Mouse (Mus musculus) G1E (cell line): Measurements from ENCODE around the gene Wdr81. TPM values are rescaled to one million over a fixed set of nuclear protein-coding genes. Genes with fewer than 3 reads are reported as not detected.

Source experiments
- ATAC-seq: 2 replicates; pipeline ENCODE4 v1.8.0; 2016; ENCODE audit warnings: mild to moderate bottlenecking; ENCODE audit not compliant: insufficient number of reproducible peaks, poor library complexity, low FRiP score, severe bottlenecking; ENCODE audit errors: extremely low read depth
- DNase-seq: peaks from one replicate; pipeline ENCODE4 v3.0.0; 2012; ENCODE audit warnings: low spot score
- H3K27me3 ChIP-seq: 2 replicates; pipeline ENCODE4 v1.6.1; 2012; ENCODE audit warnings: mild to moderate bottlenecking, low read length, inconsistent platforms; ENCODE audit not compliant: insufficient read depth
- H3K36me3 ChIP-seq: replicated peaks from 2 replicates; pipeline ENCODE3; 2012; ENCODE audit warnings: mild to moderate bottlenecking, inconsistent platforms
- H3K4me1 ChIP-seq: 2 replicates; pipeline ENCODE4 v1.6.1; 2012; ENCODE audit warnings: low read depth, low read length, inconsistent platforms, mixed read lengths; ENCODE audit not compliant: insufficient read depth
- H3K4me3 ChIP-seq: 2 replicates; pipeline ENCODE4 v1.5.1; 2012; ENCODE audit warnings: low read depth, mild to moderate bottlenecking, inconsistent platforms, low read length, moderate library complexity, mixed read lengths
- H3K9me3 ChIP-seq: replicated peaks from 2 replicates; pipeline ENCODE4 v1.6.1; 2012; ENCODE audit warnings: inconsistent platforms
- CTCF ChIP-seq: IDR thresholded peaks from 2 replicates; pipeline ENCODE4 v1.5.1; 2012; ENCODE audit warnings: low read depth, low read length, inconsistent platforms, mixed read lengths
- GATA1 ChIP-seq: IDR thresholded peaks from 2 replicates; pipeline ENCODE4 v1.6.1; 2012; ENCODE audit warnings: borderline replicate concordance, low read length, inconsistent platforms, mixed read lengths
- GATA2 ChIP-seq: IDR thresholded peaks from 2 replicates; pipeline ENCODE4 v1.6.1; 2012; ENCODE audit warnings: low read depth, low read length, inconsistent platforms, borderline replicate concordance
- POLR2AphosphoS5 ChIP-seq: IDR thresholded peaks from 2 replicates; pipeline ENCODE4 v1.6.1; 2012; ENCODE audit warnings: low read depth, low read length, inconsistent platforms; ENCODE audit not compliant: insufficient replicate concordance
- TAL1 ChIP-seq: conservative IDR thresholded peaks from 2 replicates; pipeline ENCODE4 v1.6.1; 2012; ENCODE audit warnings: low read depth, low read length, inconsistent platforms, mixed read lengths
- polyA plus RNA-seq: library from polyadenylated mRNA; stranded (reverse); fragments of >175 nt; gene quantifications from 2 replicates; pipeline ENCODE4 v1.2.3, GENCODE M21; 2012
- total RNA-seq, 2 experiments: library from RNA; stranded (forward) in 1 of 2; stranded (reverse) in 1 of 2; fragments of 200-1000 nt in 1 of 2; fragments of >200 nt in 1 of 2; fragmentation: Nextera tagmentation in 1 of 2; gene quantifications; 2 replicates each; pipeline ENCODE4 v1.2.3; 2014 to 2017

The Wdr81 gene
- total and polyA plus RNA-seq, 3 experiments: 12.3 to 20.5 (median 15.0) TPM

- Histone ChIP-seq H3K4me1 (no peaks in the 10 kb centered on the region), H3K27me3 (no peaks in the 10 kb centered on the region), H3K9me3 (no peaks in the 10 kb centered on the region), H3K36me3 (peaks cover 44% of the 10 kb centered on the region), H3K4me3 (no peak overlapping the region)
- DNase-seq: no peak
- ATAC-seq: no peak
- TF ChIP-seq TAL1 (no peak), GATA2 (no peak), POLR2AphosphoS5 (no peak), GATA1 (no peak), CTCF (no peak)
Observed at GRCm38 (mm10) chr11:75400099-75400498, 54.4 kb downstream of the Wdr81 start.

GRCm38 (mm10) chr11:75399411-75399841, 55.1 kb downstream of the Wdr81 start:
- no peaks in the 10 kb centered on the region for H3K27me3 ChIP-seq
- ATAC-seq (no peak), DNase-seq (no peak)
- no peaks in the 10 kb centered on the region for H3K4me1 ChIP-seq
- peaks cover 38% of the 10 kb centered on the region for H3K36me3 ChIP-seq
- H3K4me3 ChIP-seq: no peak overlapping the region
- TF ChIP-seq GATA1 (no peak), POLR2AphosphoS5 (no peak), GATA2 (no peak), CTCF (no peak), TAL1 (no peak)
- H3K9me3 ChIP-seq: no peaks in the 10 kb centered on the region

- no peak for DNase-seq
- Histone ChIP-seq H3K27me3 (no peaks in the 10 kb centered on the region), H3K4me3 (no peak overlapping the region), H3K4me1 (no peaks in the 10 kb centered on the region), H3K36me3 (peaks cover 29% of the 10 kb centered on the region), H3K9me3 (no peaks in the 10 kb centered on the region)
- no peak for ATAC-seq
- TF ChIP-seq CTCF: no peak
- TF ChIP-seq GATA1: no peak
- TF ChIP-seq GATA2: no peak
- no peak for TF ChIP-seq POLR2AphosphoS5
- TF ChIP-seq TAL1: no peak
Observed at GRCm38 (mm10) chr11:75397452-75397851, 57.1 kb downstream of the Wdr81 start.

GRCm38 (mm10) chr11:75395611-75396010, 58.9 kb downstream of the Wdr81 start:
- TF ChIP-seq TAL1 (no peak), CTCF (no peak), POLR2AphosphoS5 (no peak), GATA1 (no peak), GATA2 (no peak)
- Histone ChIP-seq H3K4me3 (no peak overlapping the region), H3K9me3 (no peaks in the 10 kb centered on the region), H3K27me3 (no peaks in the 10 kb centered on the region), H3K4me1 (no peaks in the 10 kb centered on the region), H3K36me3 (peaks cover 23% of the 10 kb centered on the region)
- ATAC-seq (no peak), DNase-seq (no peak)

Other genes with a start within 250 kb of the Wdr81 start
- 94.0 and 105 TPM in 2 replicates for gene Rpa1, start 106.4 kb downstream of the Wdr81 start, total RNA-seq (2014; fragmentation: Nextera tagmentation)
- 284 and 317 TPM in 2 replicates for gene Rpa1, start 106.4 kb downstream of the Wdr81 start, total RNA-seq (2017)
- 97.4 and 130 TPM in 2 replicates for gene Rpa1, start 106.4 kb downstream of the Wdr81 start, polyA plus RNA-seq
- gene Smyd4, start 106.3 kb downstream of the Wdr81 start, total RNA-seq (2014; fragmentation: Nextera tagmentation): 6.3 and 12.4 TPM in 2 replicates
- 14.8 and 15.0 TPM in 2 replicates for gene Smyd4, start 106.3 kb downstream of the Wdr81 start, total RNA-seq (2017)
- gene Smyd4, start 106.3 kb downstream of the Wdr81 start, polyA plus RNA-seq: 1.1 TPM in 2 replicates
- not detected in 2 replicates for gene Serpinf1, start 32.0 kb downstream of the Wdr81 start, total RNA-seq (2014; fragmentation: Nextera tagmentation)
- gene Serpinf1, start 32.0 kb downstream of the Wdr81 start, total RNA-seq (2017): 0.38 TPM in 1 of 2 replicates, not detected in the other
- not detected in 2 replicates for gene Serpinf1, start 32.0 kb downstream of the Wdr81 start, polyA plus RNA-seq
- not detected in 2 replicates for gene Serpinf2, start 15.1 kb downstream of the Wdr81 start, total RNA-seq (2014; fragmentation: Nextera tagmentation)
- gene Serpinf2, start 15.1 kb downstream of the Wdr81 start, total RNA-seq (2017): 0.33 and 0.41 TPM in 2 replicates
- 0.03 TPM in 1 of 2 replicates, not detected in the other for gene Serpinf2, start 15.1 kb downstream of the Wdr81 start, polyA plus RNA-seq
- gene Tlcd2, start 7.0 kb upstream of the Wdr81 start, total RNA-seq (2014; fragmentation: Nextera tagmentation): 1.7 TPM in 1 of 2 replicates, not detected in the other
- 0.58 and 1.8 TPM in 2 replicates for gene Tlcd2, start 7.0 kb upstream of the Wdr81 start, total RNA-seq (2017)
- not detected in 2 replicates for gene Tlcd2, start 7.0 kb upstream of the Wdr81 start, polyA plus RNA-seq
- gene Prpf8, start 32.1 kb upstream of the Wdr81 start, total RNA-seq (2014; fragmentation: Nextera tagmentation): 537 and 539 TPM in 2 replicates
- gene Prpf8, start 32.1 kb upstream of the Wdr81 start, total RNA-seq (2017): 147 and 150 TPM in 2 replicates
- gene Prpf8, start 32.1 kb upstream of the Wdr81 start, polyA plus RNA-seq: 55.3 and 90.1 TPM in 2 replicates
- gene Rilp, start 55.4 kb upstream of the Wdr81 start, total RNA-seq (2014; fragmentation: Nextera tagmentation): 1.1 and 1.2 TPM in 2 replicates
- 0.29 and 0.49 TPM in 2 replicates for gene Rilp, start 55.4 kb upstream of the Wdr81 start, total RNA-seq (2017)
- gene Rilp, start 55.4 kb upstream of the Wdr81 start, polyA plus RNA-seq: 0.18 and 0.25 TPM in 2 replicates
- not detected in 2 replicates for gene Scarf1, start 58.8 kb upstream of the Wdr81 start, total RNA-seq (2014; fragmentation: Nextera tagmentation)
- gene Scarf1, start 58.8 kb upstream of the Wdr81 start, total RNA-seq (2017): 0.11 TPM in 1 of 2 replicates, not detected in the other
- gene Scarf1, start 58.8 kb upstream of the Wdr81 start, polyA plus RNA-seq: 0.03 and 0.08 TPM in 2 replicates
- 11.5 and 14.2 TPM in 2 replicates for gene Slc43a2, start 77.0 kb upstream of the Wdr81 start, total RNA-seq (2014; fragmentation: Nextera tagmentation)
- gene Slc43a2, start 77.0 kb upstream of the Wdr81 start, total RNA-seq (2017): 3.8 and 4.2 TPM in 2 replicates
- 5.3 and 7.5 TPM in 2 replicates for gene Slc43a2, start 77.0 kb upstream of the Wdr81 start, polyA plus RNA-seq
- gene Pitpna, start 133.4 kb upstream of the Wdr81 start, total RNA-seq (2014; fragmentation: Nextera tagmentation): 97.5 and 111 TPM in 2 replicates
- 33.0 and 43.2 TPM in 2 replicates for gene Pitpna, start 133.4 kb upstream of the Wdr81 start, total RNA-seq (2017)
- gene Pitpna, start 133.4 kb upstream of the Wdr81 start, polyA plus RNA-seq: 24.5 and 32.3 TPM in 2 replicates
- gene Inpp5k, start 176.3 kb upstream of the Wdr81 start, total RNA-seq (2014; fragmentation: Nextera tagmentation): 42.2 and 56.7 TPM in 2 replicates
- gene Inpp5k, start 176.3 kb upstream of the Wdr81 start, total RNA-seq (2017): 26.0 and 29.9 TPM in 2 replicates
- 29.8 and 40.2 TPM in 2 replicates for gene Inpp5k, start 176.3 kb upstream of the Wdr81 start, polyA plus RNA-seq
- gene Myo1c, start 195.8 kb upstream of the Wdr81 start, total RNA-seq (2014; fragmentation: Nextera tagmentation): 29.3 and 35.0 TPM in 2 replicates
- 23.2 and 24.0 TPM in 2 replicates for gene Myo1c, start 195.8 kb upstream of the Wdr81 start, total RNA-seq (2017)
- gene Myo1c, start 195.8 kb upstream of the Wdr81 start, polyA plus RNA-seq: 25.6 and 38.6 TPM in 2 replicates
- 44.1 and 45.6 TPM in 2 replicates for gene Crk, start 224.5 kb upstream of the Wdr81 start, total RNA-seq (2014; fragmentation: Nextera tagmentation)
- 52.5 and 61.2 TPM in 2 replicates for gene Crk, start 224.5 kb upstream of the Wdr81 start, total RNA-seq (2017)
- 98.0 and 129 TPM in 2 replicates for gene Crk, start 224.5 kb upstream of the Wdr81 start, polyA plus RNA-seq